Mouse (Mus musculus): ENCODE data around the gene Car5a.

DNA sequence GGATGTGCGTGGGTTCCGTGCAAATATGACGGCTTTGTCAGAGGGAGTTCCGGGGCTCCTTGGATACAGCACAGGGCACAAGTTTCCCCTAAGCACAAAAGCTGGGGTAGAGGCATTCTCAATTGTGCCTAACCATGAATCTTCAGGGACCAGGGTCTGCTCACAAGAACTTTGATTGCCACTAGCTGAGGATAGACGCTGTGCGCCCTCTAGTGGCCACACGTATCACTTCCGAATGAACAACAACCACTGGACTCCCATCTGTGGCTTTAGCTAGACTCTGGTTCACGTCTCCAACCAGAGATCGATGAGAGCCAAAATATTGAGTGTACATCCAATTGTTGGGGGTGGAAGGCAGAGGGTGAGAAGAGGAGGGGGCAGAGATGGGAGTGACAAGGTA, 19.1 kb downstream of the Car5a start:
- TF ChIP-seq CTCF (IDR thresholded peaks at IDR 0.05; ENCODE audit: low read depth): peak; percentile 98
- TF ChIP-seq EP300 (IDR thresholded peaks at IDR 0.05; ENCODE audit: low read depth): no peak
